Mouse (Mus musculus) midbrain, postnatal 0 days (tissue): ENCODE data around the gene Sytl1. TPM values are rescaled to one million over a fixed set of nuclear protein-coding genes. Genes with fewer than 3 reads are reported as not detected.

Source experiments
- ATAC-seq: fragments of 200-750 bp; cut with Nextera tagmentation; 2 replicates; pipeline ENCODE4 v1.8.0; 2017; ENCODE audit warnings: moderate number of reproducible peaks, mild to moderate bottlenecking, moderate TSS enrichment, moderate library complexity; ENCODE audit not compliant: low FRiP score
- DNase-seq: peaks from one replicate; pipeline ENCODE4 v3.0.0-alpha.2; 2015; ENCODE audit warnings: low spot score
- H3K27ac ChIP-seq: fragments of 300-500 bp; sonication (generic); 2 replicates; pipeline ENCODE4 v1.5.1; 2014; ENCODE audit warnings: low read depth, mild to moderate bottlenecking, low read length, mixed read lengths
- H3K27me3 ChIP-seq: fragments of 300-500 bp; sonication (generic); 2 replicates; pipeline ENCODE4 v1.6.1; 2014; ENCODE audit warnings: low read length, control low read depth, mixed read lengths; ENCODE audit not compliant: insufficient read depth
- H3K36me3 ChIP-seq: fragments of 300-500 bp; sonication (generic); 2 replicates; pipeline ENCODE4 v1.6.1; 2014; ENCODE audit warnings: low read length, control low read depth, mixed read lengths; ENCODE audit not compliant: insufficient read depth
- H3K4me1 ChIP-seq: fragments of 300-500 bp; sonication (generic); 2 replicates; pipeline ENCODE4 v1.6.1; 2014; ENCODE audit warnings: mild to moderate bottlenecking, control low read depth, antibody characterized with exemption, low read length, mixed read lengths; ENCODE audit not compliant: insufficient read depth
- H3K4me2 ChIP-seq: fragments of 300-500 bp; sonication (generic); 2 replicates; pipeline ENCODE4 v1.6.1; 2014; ENCODE audit warnings: low read depth, mild to moderate bottlenecking, low read length, mixed read lengths; ENCODE audit not compliant: poor library complexity, severe bottlenecking
- H3K4me3 ChIP-seq: fragments of 300-500 bp; sonication (generic); 2 replicates; pipeline ENCODE4 v1.5.1; 2014; ENCODE audit warnings: low read depth, mild to moderate bottlenecking, low read length, moderate library complexity
- H3K9ac ChIP-seq: fragments of 300-500 bp; sonication (generic); replicated peaks from 2 replicates; pipeline ENCODE4 v1.6.1; 2014; ENCODE audit warnings: mild to moderate bottlenecking, low read length, moderate library complexity, mixed read lengths; ENCODE audit not compliant: poor library complexity, severe bottlenecking
- H3K9me3 ChIP-seq: fragments of 300-500 bp; sonication (generic); 2 replicates; pipeline ENCODE4 v1.6.1; 2016; ENCODE audit warnings: low read length, control low read depth
- CTCF ChIP-seq: IDR thresholded peaks from 2 replicates; pipeline ENCODE4 v1.5.1; 2016; ENCODE audit warnings: antibody characterized with exemption, mild to moderate bottlenecking
- WGBS: fragments of 180-500 bp; shearing (Covaris S2); extraction: QIAGEN DNeasy Blood & Tissue Kit; methylation state at CpG from one replicate; pipeline ENCODE4 v1.1.7; 2014; 5-methylcytosine and 5-hydroxymethylcytosine counted together
- polyA plus RNA-seq: library from polyadenylated mRNA; unstranded; fragments of >200 nt; fragmentation: Nextera tagmentation; extraction: Ambion mirVana; gene quantifications from 2 replicates; pipeline ENCODE4 v1.2.1, GENCODE M21; 2015
- total RNA-seq: library from RNA; depleted of rRNA; stranded (reverse); fragments of >200 nt; gene quantifications from 2 replicates; pipeline ENCODE4 v1.2.3, GENCODE M21; 2014

Gene Sytl1
- total and polyA plus RNA-seq, 2 experiments from 2014 or later = 0.21 to 1.6 TPM

DNA sequence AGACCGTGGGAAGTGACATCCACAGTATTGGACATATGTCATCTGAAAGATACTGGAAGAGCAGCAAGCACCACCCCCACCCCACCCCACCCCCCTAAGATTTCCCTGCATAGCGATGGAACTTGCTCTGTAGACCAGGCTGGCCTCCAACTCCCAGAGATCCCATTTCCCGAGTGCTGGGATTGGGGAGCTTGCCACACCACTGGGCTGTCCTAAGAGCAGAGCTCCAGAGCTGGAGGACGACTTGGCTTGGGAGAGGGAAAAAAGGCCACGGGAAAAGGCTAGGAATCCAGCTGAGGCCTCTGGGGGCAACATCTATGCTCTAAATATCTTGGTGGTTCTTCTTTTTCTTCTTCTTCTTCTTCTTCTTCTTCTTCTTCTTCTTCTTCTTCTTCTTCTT, 28.1 kb downstream of the Sytl1 start:
- 56% methylated on average over 5 of the region's 5 CpGs for WGBS
- H3K9me3 ChIP-seq = no peaks in the 10 kb centered on the region
- H3K4me2 ChIP-seq = no peak overlapping the region
- DNase-seq (no peak), ATAC-seq (no peak)
- no peaks in the 10 kb centered on the region for H3K4me1 ChIP-seq
- H3K9ac ChIP-seq = no peak overlapping the region
- H3K36me3 ChIP-seq = no peaks in the 10 kb centered on the region
- no peak for TF ChIP-seq CTCF
- H3K4me3 ChIP-seq = no peak overlapping the region
- no peak overlapping the region for H3K27ac ChIP-seq
- 0 out of 2 replicates have a peak, but pooled peaks cover 4% of the 10 kb centered on the region for H3K27me3 ChIP-seq

DNA sequence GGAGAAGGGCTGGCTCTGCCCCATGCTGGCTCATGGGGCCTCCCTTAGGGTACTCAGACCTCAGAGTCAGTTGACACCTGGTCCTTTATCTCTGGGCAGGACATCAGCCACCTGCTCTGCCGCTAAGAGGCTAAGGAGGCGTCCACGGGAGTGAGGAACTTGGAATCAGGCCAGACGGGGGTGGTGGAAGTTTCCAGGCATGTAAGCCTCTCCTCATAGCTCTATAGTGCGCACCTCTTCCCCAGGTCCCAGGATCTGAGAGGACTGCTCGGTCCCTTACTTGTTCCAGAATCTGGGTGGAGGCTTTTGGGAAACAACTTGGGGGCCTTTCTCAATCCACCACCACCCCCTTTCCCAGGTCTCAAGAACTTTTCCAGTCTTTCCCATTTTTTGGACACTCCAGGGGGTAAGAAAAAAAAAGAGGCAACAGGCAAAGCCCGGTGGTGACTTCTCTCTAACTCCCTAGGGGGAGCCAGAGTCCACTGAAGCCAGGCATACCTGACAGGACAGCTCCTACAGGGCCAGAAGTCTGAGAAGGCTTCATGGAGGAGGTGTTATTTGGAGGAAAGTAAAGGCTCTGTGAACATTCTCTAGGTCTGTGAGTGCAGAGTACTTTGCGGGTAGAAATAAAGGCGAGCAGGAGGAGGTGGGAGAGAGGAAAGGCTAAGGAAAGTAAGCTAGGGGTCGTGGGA, 29.5 kb downstream of the Sytl1 start:
- Histone ChIP-seq H3K4me3 (no peak overlapping the region), H3K27ac (no peak overlapping the region), H3K9me3 (no peaks in the 10 kb centered on the region), H3K4me1 (no peaks in the 10 kb centered on the region), H3K27me3 (0 out of 2 replicates have a peak, but pooled peaks cover 4% of the 10 kb centered on the region), H3K4me2 (no peak overlapping the region), H3K9ac (no peak overlapping the region), H3K36me3 (no peaks in the 10 kb centered on the region)
- no peak for DNase-seq
- WGBS = 42% methylated on average over 10 of the region's 10 CpGs
- no peak for ATAC-seq
- peak; percentile 50 for TF ChIP-seq CTCF

DNA sequence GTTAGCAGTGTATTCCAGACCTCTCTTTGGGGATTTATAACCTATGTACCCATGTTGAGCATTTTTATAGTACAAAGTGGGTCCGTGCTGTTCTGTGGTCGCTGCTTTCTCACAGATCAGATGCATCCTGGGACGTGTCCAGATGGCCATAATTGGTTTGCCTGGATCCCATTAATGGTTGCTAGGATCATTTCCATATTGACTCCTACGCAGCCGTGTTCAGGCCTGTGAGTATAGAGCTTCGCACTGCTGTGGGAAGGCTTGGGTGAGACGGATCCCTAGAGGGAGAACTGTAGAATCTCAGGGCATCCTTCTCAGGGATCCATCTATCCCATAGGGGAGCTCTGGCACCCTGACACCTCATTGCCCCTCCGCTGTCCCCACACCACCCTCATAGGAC, 33.3 kb downstream of the Sytl1 start:
- WGBS = 51% methylated on average over 8 of the region's 8 CpGs
- Histone ChIP-seq H3K9ac (no peak overlapping the region), H3K9me3 (no peaks in the 10 kb centered on the region), H3K36me3 (no peaks in the 10 kb centered on the region), H3K4me3 (no peak overlapping the region), H3K4me1 (no peaks in the 10 kb centered on the region), H3K4me2 (no peak overlapping the region), H3K27ac (no peak overlapping the region), H3K27me3 (0 out of 2 replicates have a peak, but pooled peaks cover 4% of the 10 kb centered on the region)
- ATAC-seq (no peak), DNase-seq (no peak)
- TF ChIP-seq CTCF = no peak

DNA sequence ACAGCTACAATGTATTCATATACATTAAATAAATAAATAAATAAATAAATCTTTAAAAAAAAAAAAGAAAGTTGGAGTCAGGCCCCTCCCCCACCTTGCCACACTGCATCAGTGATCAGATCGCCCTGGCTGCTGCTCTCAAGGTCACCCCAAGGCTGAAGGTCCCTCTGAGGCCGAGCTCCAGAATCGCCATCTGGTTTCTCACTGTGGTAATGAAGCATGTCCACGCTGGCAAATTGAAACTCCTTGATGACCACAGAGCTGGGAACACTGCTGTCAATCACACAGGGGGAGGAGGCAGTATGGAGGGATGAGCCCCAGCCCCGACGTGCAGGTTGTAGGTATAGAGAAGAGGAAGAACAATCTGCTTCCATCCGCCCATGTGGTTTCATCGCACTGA, 35.3 kb downstream of the Sytl1 start:
- DNase-seq = peak; percentile 74
- no peak for TF ChIP-seq CTCF
- Histone ChIP-seq H3K9ac (no peak overlapping the region), H3K4me2 (no peak overlapping the region), H3K4me1 (no peaks in the 10 kb centered on the region), H3K27ac (no peak overlapping the region), H3K36me3 (no peaks in the 10 kb centered on the region), H3K4me3 (no peak overlapping the region), H3K9me3 (no peaks in the 10 kb centered on the region), H3K27me3 (no peaks in the 10 kb centered on the region)
- 59% methylated on average over 8 of the region's 8 CpGs for WGBS
- ATAC-seq = no peak

- Histone ChIP-seq H3K4me3 (no peak overlapping the region), H3K27ac (no peak overlapping the region), H3K27me3 (no peaks in the 10 kb centered on the region), H3K4me2 (no peak overlapping the region), H3K9ac (no peak overlapping the region), H3K9me3 (no peaks in the 10 kb centered on the region), H3K36me3 (no peaks in the 10 kb centered on the region), H3K4me1 (no peaks in the 10 kb centered on the region)
- ATAC-seq (no peak), DNase-seq (no peak)
- WGBS = 68% methylated on average over 10 of the region's 10 CpGs
- no peak for TF ChIP-seq CTCF
Measured at GRCm38 (mm10) chr4:133226073-133226472, 36.8 kb downstream of the Sytl1 start.

DNA sequence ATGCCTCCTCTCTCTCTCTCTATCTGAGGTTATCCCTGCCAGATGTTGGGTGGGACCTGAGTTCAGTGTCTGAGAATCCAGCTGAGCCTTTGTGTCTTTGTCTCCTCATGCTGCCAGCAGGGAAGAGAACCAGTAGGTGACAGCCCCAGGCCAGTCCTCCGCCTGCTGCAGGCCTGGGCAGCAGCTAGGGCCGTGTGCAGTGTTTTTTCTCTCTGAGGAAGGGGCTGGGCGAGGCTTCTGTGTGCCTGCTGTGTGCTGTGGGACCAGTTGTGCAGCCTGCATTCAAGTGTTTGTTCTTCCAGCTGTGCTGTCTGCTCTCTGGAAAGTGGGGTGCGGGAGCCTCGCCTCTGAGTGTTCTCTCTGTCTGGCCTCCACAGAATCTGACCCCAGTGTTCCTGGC, 39.0 kb downstream of the Sytl1 start:
- Histone ChIP-seq H3K9me3 (no peaks in the 10 kb centered on the region), H3K4me3 (no peak overlapping the region), H3K9ac (no peak overlapping the region), H3K27ac (no peak overlapping the region), H3K27me3 (peaks cover 4% of the 10 kb centered on the region; the same call in 1 of the 2 replicates), H3K36me3 (no peaks in the 10 kb centered on the region), H3K4me2 (no peak overlapping the region), H3K4me1 (no peaks in the 10 kb centered on the region)
- TF ChIP-seq CTCF = no peak
- DNase-seq (no peak), ATAC-seq (no peak)
- WGBS = 44% methylated on average over 5 of the region's 5 CpGs
